Mouse (Mus musculus) intestine, embryonic 14.5 days (tissue): ENCODE results near the gene Vmn1r16. TPM values are rescaled to one million over a fixed set of nuclear protein-coding genes. Genes with fewer than 3 reads are reported as not detected.
"Not testable (repeated sequence)": the region's sequence is repeated elsewhere in the genome, so short reads cannot be mapped to it uniquely, and the experiment has no call there.

Source experiments
- ATAC-seq: fragments of 200-750 bp; cut with Nextera tagmentation; replicated peaks from 2 replicates; pipeline ENCODE4 v1.8.0; 2017; ENCODE audit warnings: low read depth, moderate number of reproducible peaks, moderate TSS enrichment, moderate library complexity; ENCODE audit not compliant: low FRiP score, low TSS enrichment
- DNase-seq: peaks from one replicate; pipeline ENCODE4 v3.0.0-alpha.2; 2018; ENCODE audit warnings: low spot score
- H3K27ac ChIP-seq: fragments of 300-500 bp; sonication (generic); 2 replicates; pipeline ENCODE4 v1.5.1; 2014; ENCODE audit warnings: low read depth, mild to moderate bottlenecking, control low read depth
- H3K27me3 ChIP-seq: fragments of 300-500 bp; sonication (generic); replicated peaks from 2 replicates; pipeline ENCODE4 v1.6.1; 2014; ENCODE audit warnings: low read length, control low read depth; ENCODE audit not compliant: control insufficient read depth, insufficient read depth
- H3K36me3 ChIP-seq: fragments of 300-500 bp; sonication (generic); 2 replicates; pipeline ENCODE4 v1.6.1; 2014; ENCODE audit warnings: low read length, control low read depth; ENCODE audit not compliant: control insufficient read depth, insufficient read depth
- H3K4me1 ChIP-seq: fragments of 300-500 bp; sonication (generic); replicated peaks from 2 replicates; pipeline ENCODE4 v1.6.1; 2014; ENCODE audit warnings: low read length, control low read depth, mixed read lengths; ENCODE audit not compliant: control insufficient read depth, insufficient read depth
- H3K4me2 ChIP-seq: fragments of 300-500 bp; sonication (generic); 2 replicates; pipeline ENCODE4 v1.6.1; 2014; ENCODE audit warnings: low read length
- H3K4me3 ChIP-seq: fragments of 300-500 bp; sonication (generic); 2 replicates; pipeline ENCODE4 v1.5.1; 2014; ENCODE audit warnings: low read depth, low read length, control low read depth, mixed read lengths
- H3K9ac ChIP-seq: fragments of 300-500 bp; sonication (generic); 2 replicates; pipeline ENCODE4 v1.6.1; 2014; ENCODE audit warnings: mild to moderate bottlenecking, low read length
- H3K9me3 ChIP-seq: fragments of 300-500 bp; sonication (generic); 2 replicates; pipeline ENCODE4 v1.6.1; 2016; ENCODE audit warnings: low read length, control low read depth; ENCODE audit not compliant: control insufficient read depth
- WGBS: fragments of 180-500 bp; shearing (Covaris S2); extraction: QIAGEN DNeasy Blood & Tissue Kit; methylation state at CpG from one replicate; pipeline ENCODE4 v1.1.7; 2014; 5-methylcytosine and 5-hydroxymethylcytosine counted together
- polyA plus RNA-seq: library from polyadenylated mRNA; unstranded; fragments of >200 nt; fragmentation: Nextera tagmentation; extraction: Ambion mirVana; gene quantifications from 2 replicates; pipeline ENCODE4 v1.2.1, GENCODE M21; 2014

Gene Vmn1r16
- polyA plus RNA-seq = not detected in 2 replicates

DNA sequence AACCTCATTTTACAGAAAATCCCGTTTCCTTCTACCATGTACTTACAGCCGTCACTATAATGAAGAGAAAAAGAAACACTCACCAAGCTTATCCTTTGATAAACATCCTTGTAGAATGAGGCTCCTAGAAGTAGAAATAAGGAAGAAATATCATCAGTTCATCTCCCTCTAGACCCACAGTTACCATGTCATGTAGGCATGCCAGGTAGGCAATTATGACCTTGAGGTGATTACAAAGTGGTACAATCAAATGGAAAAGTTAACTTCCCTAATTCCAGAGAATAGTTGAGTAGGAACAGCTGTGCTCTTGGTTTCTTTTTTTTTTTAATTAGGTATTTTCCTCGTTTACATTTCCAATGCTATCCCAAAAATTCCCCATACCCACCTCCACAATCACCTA lies at the start of gene Vmn1r16:
Gene Vmn1r16 (minus strand): TSS at position 101 of the 400 bp plus-strand sequence.
- Histone ChIP-seq H3K36me3 (no peaks in the 10 kb centered on the region), H3K9ac (no peak within 1 kb of the TSS), H3K27ac (no peak within 1 kb of the TSS), H3K4me3 (no peak within 1 kb of the TSS), H3K27me3 (no peaks in the 10 kb centered on the region), H3K9me3 (no peaks in the 10 kb centered on the region), H3K4me1 (no peaks in the 10 kb centered on the region), H3K4me2 (no peak within 1 kb of the TSS)
- DNase-seq (no peak), ATAC-seq (no peak)
- 77% methylated on average over 3 of the region's 3 CpGs for WGBS

DNA sequence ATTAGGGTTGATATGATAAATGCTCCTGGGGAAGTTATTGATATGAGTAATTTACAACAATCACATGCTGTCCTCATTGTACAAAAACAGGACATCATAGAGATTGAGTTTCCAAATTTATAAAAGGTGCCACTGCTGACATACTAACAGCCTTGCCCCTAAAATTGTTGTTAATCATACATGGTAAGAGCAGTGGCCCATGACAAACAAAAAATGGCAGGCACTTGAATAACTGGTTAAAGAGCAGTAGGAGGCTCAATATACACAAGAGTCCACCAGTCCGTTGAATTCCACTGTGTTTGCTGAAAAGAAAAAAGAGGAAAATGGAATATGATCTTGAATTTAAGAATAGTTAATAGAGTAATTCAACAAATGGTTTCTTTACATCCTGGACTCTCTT lies 38.2 kb upstream of the Vmn1r16 start:
- 96% methylated on average over 1 of the region's 1 CpGs for WGBS
- no peak overlapping the region for H3K27ac ChIP-seq
- H3K4me1 ChIP-seq = no peaks in the 10 kb centered on the region
- H3K4me3 ChIP-seq = no peak overlapping the region
- no peaks in the 10 kb centered on the region for H3K9me3 ChIP-seq
- no peaks in the 10 kb centered on the region for H3K36me3 ChIP-seq
- H3K27me3 ChIP-seq = no peaks in the 10 kb centered on the region
- no peak overlapping the region for H3K9ac ChIP-seq
- no peak overlapping the region for H3K4me2 ChIP-seq
- DNase-seq = no peak
- no peak for ATAC-seq

DNA sequence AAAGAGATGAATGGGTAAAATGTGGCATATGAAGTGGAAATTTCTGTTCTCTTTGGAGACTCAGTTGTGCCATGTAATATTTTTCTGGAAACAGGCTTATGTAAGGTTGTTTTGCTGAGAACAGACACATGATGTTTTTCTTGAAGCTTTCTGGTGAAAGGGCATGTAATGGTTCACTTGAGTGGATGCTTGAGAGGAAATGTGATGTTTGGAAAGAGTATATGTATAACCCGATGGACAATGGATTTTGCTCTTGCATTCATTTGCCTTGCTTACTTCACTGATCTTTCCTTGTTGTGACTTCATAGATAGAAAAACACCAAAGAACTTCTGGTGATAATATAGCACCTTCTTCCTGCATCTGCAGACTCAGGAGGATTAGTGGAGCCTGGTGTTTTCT lies 36.6 kb upstream of the Vmn1r16 start:
- WGBS = 91% methylated on average over 1 of the region's 1 CpGs

DNA sequence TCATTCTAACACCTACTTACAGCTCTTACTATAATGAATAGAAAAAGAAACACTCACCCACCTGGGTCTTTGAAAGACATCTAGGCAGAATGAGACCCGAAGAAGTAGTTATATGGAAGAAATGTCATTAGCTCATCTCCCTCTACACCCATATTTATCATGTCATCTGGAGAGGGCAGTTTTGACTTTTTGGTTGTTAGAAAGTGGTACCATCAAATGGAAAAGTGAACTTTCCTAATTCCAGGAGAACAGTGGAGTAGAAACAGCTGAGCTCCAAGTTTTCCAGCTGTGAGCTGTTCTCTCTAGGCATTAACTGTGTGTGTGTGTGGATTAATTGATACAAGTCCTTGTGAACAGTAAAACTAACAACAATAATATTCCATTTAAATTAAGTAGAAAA lies 34.3 kb upstream of the Vmn1r16 start, which contains the start of gene Vmn1r17:
Gene Vmn1r17 (minus strand): TSS at position 101 of the 400 bp plus-strand sequence.
- H3K4me1 ChIP-seq = no peaks in the 10 kb centered on the region
- no peaks in the 10 kb centered on the region for H3K27me3 ChIP-seq
- H3K9ac ChIP-seq = no peak within 1 kb of the TSS
- H3K36me3 ChIP-seq = no peaks in the 10 kb centered on the region
- no peak within 1 kb of the TSS for H3K4me2 ChIP-seq
- no peak within 1 kb of the TSS for H3K4me3 ChIP-seq
- H3K27ac ChIP-seq = no peak within 1 kb of the TSS
- H3K9me3 ChIP-seq = no peaks in the 10 kb centered on the region
- WGBS = 82% methylated on average over 1 of the region's 1 CpGs
- ATAC-seq (no peak), DNase-seq (no peak)

More for the DNA sequence above, 36.6 kb upstream of the Vmn1r16 start:
- H3K27ac ChIP-seq, H3K4me1 ChIP-seq, H3K36me3 ChIP-seq, H3K4me3 ChIP-seq, H3K4me2 ChIP-seq, ATAC-seq, H3K9ac ChIP-seq, H3K9me3 ChIP-seq, DNase-seq, H3K27me3 ChIP-seq: not testable (repeated sequence)

DNA sequence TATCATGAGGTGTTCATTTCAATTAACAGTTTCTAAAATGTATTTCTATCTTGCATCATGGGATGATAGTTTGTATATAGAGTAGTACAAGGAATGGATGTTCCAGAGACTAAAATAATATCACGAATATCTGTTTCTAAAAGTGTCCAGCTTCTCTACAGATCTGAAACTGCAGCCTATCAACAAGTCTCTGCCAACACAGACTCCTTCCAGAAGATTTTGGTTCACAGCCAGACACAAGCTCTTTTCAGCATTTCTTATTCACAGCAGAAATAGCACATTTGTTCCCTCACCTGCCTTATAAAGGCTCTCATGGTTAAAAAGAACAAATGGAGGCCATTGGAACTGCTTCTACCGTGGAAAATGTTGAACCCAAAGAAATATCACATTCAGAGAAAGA lies 27.6 kb upstream of the Vmn1r16 start:
- 80% methylated on average over 2 of the region's 2 CpGs for WGBS
- no peak overlapping the region for H3K4me2 ChIP-seq
- no peaks in the 10 kb centered on the region for H3K27me3 ChIP-seq
- no peaks in the 10 kb centered on the region for H3K9me3 ChIP-seq
- DNase-seq (no peak), ATAC-seq (no peak)
- no peak overlapping the region for H3K9ac ChIP-seq
- H3K4me3 ChIP-seq = no peak overlapping the region
- H3K4me1 ChIP-seq = no peaks in the 10 kb centered on the region
- H3K27ac ChIP-seq = no peak overlapping the region
- H3K36me3 ChIP-seq = no peaks in the 10 kb centered on the region

DNA sequence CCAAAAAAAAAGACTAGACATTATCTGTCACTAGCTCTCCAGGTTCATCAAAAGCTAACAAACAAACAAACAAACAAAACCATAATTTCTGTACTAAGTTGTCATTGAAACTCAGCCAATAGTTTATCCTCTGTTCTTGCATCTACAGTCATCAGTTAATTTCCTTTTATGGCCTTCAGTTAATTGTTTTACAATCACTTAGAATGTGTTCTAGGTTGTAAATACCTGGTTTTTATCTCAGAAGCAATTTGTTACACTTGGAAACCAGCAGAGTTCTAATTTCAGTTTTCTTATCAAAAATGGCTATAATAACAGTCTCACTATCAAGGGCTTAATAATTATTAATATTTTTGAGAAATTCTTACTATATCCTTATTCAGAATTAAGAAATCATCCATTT lies 3.1 kb downstream of the Vmn1r16 start:
- Histone ChIP-seq H3K9ac (no peak overlapping the region), H3K9me3 (no peaks in the 10 kb centered on the region), H3K4me2 (no peak overlapping the region), H3K27me3 (no peaks in the 10 kb centered on the region), H3K27ac (no peak overlapping the region), H3K4me3 (no peak overlapping the region), H3K4me1 (no peaks in the 10 kb centered on the region), H3K36me3 (no peaks in the 10 kb centered on the region)
- DNase-seq = no peak
- 0 out of 2 replicates have a peak, but pooled peaks have one; percentile 23 for ATAC-seq

DNA sequence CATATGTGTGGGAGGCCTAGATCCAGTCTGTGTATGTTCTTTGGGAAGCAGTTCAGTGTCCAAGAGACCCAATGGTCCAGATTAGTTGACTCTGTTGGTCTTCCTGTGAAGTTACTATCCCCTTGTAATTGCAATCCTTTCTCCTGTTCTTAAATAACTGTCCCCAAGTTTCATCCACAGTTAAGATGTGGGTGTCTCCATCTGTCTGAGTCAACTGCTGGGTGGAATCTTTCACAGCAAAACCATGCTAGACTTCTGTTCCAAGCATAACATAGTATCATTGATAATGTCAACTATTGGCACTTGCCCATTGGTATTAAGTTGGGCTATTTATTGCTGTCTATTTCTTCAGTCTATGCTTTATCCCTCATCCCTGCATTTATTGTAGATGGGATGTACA lies 50.3 kb downstream of the Vmn1r16 start:
- Histone ChIP-seq H3K4me2 (no peak overlapping the region), H3K27ac (no peak overlapping the region), H3K36me3 (no peaks in the 10 kb centered on the region), H3K9me3 (no peaks in the 10 kb centered on the region), H3K4me1 (no peaks in the 10 kb centered on the region), H3K27me3 (no peaks in the 10 kb centered on the region), H3K9ac (no peak overlapping the region), H3K4me3 (no peak overlapping the region)
- DNase-seq = no peak
- ATAC-seq = no peak

DNA sequence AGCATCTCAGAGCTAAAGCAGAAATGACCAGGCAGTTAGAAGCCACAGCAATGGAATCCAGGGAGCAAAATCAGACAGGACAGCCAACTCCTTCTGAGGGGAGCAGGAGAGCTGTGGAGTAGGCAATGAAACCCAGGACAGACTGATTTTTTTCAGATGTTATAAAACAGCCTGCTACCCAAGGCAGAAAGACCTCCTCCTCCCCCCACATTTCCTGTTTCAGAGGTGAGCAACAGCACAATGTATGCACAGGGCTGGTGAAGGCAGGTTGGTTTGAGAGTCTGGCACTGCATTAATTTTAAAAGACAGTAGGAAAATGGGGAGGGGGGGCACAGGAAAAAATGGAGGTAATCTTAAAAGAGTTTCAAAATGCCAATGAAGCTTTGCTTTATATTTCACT lies 56.8 kb downstream of the Vmn1r16 start:
- H3K9ac ChIP-seq = no peak overlapping the region
- no peaks in the 10 kb centered on the region for H3K27me3 ChIP-seq
- no peak for ATAC-seq
- no peaks in the 10 kb centered on the region for H3K9me3 ChIP-seq
- no peak overlapping the region for H3K27ac ChIP-seq
- H3K4me2 ChIP-seq = no peak overlapping the region
- H3K36me3 ChIP-seq = no peaks in the 10 kb centered on the region
- no peaks in the 10 kb centered on the region for H3K4me1 ChIP-seq
- DNase-seq = no peak
- no peak overlapping the region for H3K4me3 ChIP-seq

DNA sequence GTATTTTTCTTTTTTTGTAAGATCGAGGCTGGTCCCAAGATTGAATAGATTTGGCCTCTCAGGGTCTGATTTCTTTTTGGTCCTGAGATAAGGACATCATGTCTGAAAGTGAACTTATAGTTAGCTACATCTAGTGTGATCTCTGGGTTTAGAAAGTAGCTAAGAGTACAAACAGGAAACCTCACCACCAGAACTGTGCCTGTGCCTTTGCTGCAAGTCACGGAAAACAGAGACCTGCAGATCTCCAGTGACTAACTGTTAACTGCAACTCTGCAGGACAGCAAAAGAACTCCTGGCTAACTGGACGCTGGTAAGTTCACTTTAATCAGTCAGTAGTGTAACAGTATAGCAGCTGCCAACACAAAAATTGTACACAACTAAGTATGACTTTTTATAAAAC lies 57.4 kb downstream of the Vmn1r16 start:
- no peak for ATAC-seq
- H3K9ac ChIP-seq = no peak overlapping the region
- no peaks in the 10 kb centered on the region for H3K9me3 ChIP-seq
- H3K4me3 ChIP-seq = no peak overlapping the region
- H3K4me1 ChIP-seq = no peaks in the 10 kb centered on the region
- no peaks in the 10 kb centered on the region for H3K27me3 ChIP-seq
- H3K36me3 ChIP-seq = no peaks in the 10 kb centered on the region
- DNase-seq = no peak
- no peak overlapping the region for H3K27ac ChIP-seq
- 71% methylated on average over 3 of the region's 3 CpGs for WGBS
- no peak overlapping the region for H3K4me2 ChIP-seq
